Mouse (Mus musculus): ENCODE measurements around the gene Atg4a-ps. TPM values are rescaled to one million over a fixed set of nuclear protein-coding genes. Genes with fewer than 3 reads are reported as not detected.

Atg4a-ps gene
- total and polyA plus RNA-seq, 3 experiments, result 1.1 to 1.3 TPM; not detected in 1

- ATAC-seq (ENCODE audit: extremely low read depth, insufficient number of reproducible peaks, low FRiP score, poor library complexity, severe bottlenecking) (no peak), DNase-seq (ENCODE audit: low spot score) (no peak)
- TF ChIP-seq GATA2 (IDR thresholded peaks at IDR 0.05; ENCODE audit: borderline replicate concordance, low read depth, low read length) (no peak), POLR2AphosphoS5 (IDR thresholded peaks at IDR 0.05; ENCODE audit: insufficient replicate concordance, low read depth, low read length) (no peak), CTCF (IDR thresholded peaks at IDR 0.05; ENCODE audit: low read depth, low read length) (no peak), GATA1 (IDR thresholded peaks at IDR 0.05; ENCODE audit: borderline replicate concordance, low read length) (no peak), TAL1 (conservative IDR thresholded peaks at IDR 0.05; ENCODE audit: low read depth, low read length) (no peak)
- no peaks in the 10 kb centered on the region for H3K9me3 ChIP-seq (replicated peaks)
- H3K27me3 ChIP-seq (ENCODE audit: insufficient read depth, low read length), result no peaks in the 10 kb centered on the region
- H3K4me1 ChIP-seq (ENCODE audit: insufficient read depth, low read depth, low read length), result no peaks in the 10 kb centered on the region
- H3K4me3 ChIP-seq (ENCODE audit: low read depth, low read length), result no peak overlapping the region
- no peaks in the 10 kb centered on the region for H3K36me3 ChIP-seq (replicated peaks)
Measured at GRCm38 (mm10) chr3:103640226-103640803, 5.6 kb downstream of the Atg4a-ps start.

- Histone ChIP-seq H3K9me3 (replicated peaks) (no peaks in the 10 kb centered on the region), H3K4me1 (ENCODE audit: insufficient read depth, low read depth, low read length) (no peaks in the 10 kb centered on the region), H3K36me3 (replicated peaks) (no peaks in the 10 kb centered on the region), H3K27me3 (ENCODE audit: insufficient read depth, low read length) (no peaks in the 10 kb centered on the region; the same call in 1 of the 2 replicates), H3K4me3 (ENCODE audit: low read depth, low read length) (no peak overlapping the region)
- DNase-seq (ENCODE audit: low spot score) (no peak), ATAC-seq (ENCODE audit: extremely low read depth, insufficient number of reproducible peaks, low FRiP score, poor library complexity, severe bottlenecking) (no peak)
- TF ChIP-seq GATA2 (IDR thresholded peaks at IDR 0.05; ENCODE audit: borderline replicate concordance, low read depth, low read length) (no peak), CTCF (IDR thresholded peaks at IDR 0.05; ENCODE audit: low read depth, low read length) (no peak), GATA1 (IDR thresholded peaks at IDR 0.05; ENCODE audit: borderline replicate concordance, low read length) (no peak)
Measured at GRCm38 (mm10) chr3:103637641-103638040, 8.2 kb downstream of the Atg4a-ps start.

- Histone ChIP-seq H3K27me3 (ENCODE audit: insufficient read depth, low read length) (peaks cover 10% of the 10 kb centered on the region; the same call in 1 of the 2 replicates), H3K36me3 (replicated peaks) (no peaks in the 10 kb centered on the region), H3K4me3 (ENCODE audit: low read depth, low read length) (no peak overlapping the region), H3K4me1 (ENCODE audit: insufficient read depth, low read depth, low read length) (no peaks in the 10 kb centered on the region), H3K9me3 (replicated peaks) (no peaks in the 10 kb centered on the region)
- DNase-seq (ENCODE audit: low spot score) (no peak), ATAC-seq (ENCODE audit: extremely low read depth, insufficient number of reproducible peaks, low FRiP score, poor library complexity, severe bottlenecking) (no peak)
- TF ChIP-seq GATA1 (IDR thresholded peaks at IDR 0.05; ENCODE audit: borderline replicate concordance, low read length) (no peak), GATA2 (IDR thresholded peaks at IDR 0.05; ENCODE audit: borderline replicate concordance, low read depth, low read length) (no peak), TAL1 (conservative IDR thresholded peaks at IDR 0.05; ENCODE audit: low read depth, low read length) (no peak)
Measured at GRCm38 (mm10) chr3:103634256-103634655, 11.6 kb downstream of the Atg4a-ps start.

- Histone ChIP-seq H3K9me3 (replicated peaks) (no peaks in the 10 kb centered on the region), H3K4me3 (ENCODE audit: low read depth, low read length) (no peak overlapping the region), H3K36me3 (replicated peaks) (no peaks in the 10 kb centered on the region), H3K4me1 (ENCODE audit: insufficient read depth, low read depth, low read length) (no peaks in the 10 kb centered on the region), H3K27me3 (ENCODE audit: insufficient read depth, low read length) (peaks cover 10% of the 10 kb centered on the region; the same call in 1 of the 2 replicates)
- TF ChIP-seq GATA1 (IDR thresholded peaks at IDR 0.05; ENCODE audit: borderline replicate concordance, low read length) (no peak), GATA2 (IDR thresholded peaks at IDR 0.05; ENCODE audit: borderline replicate concordance, low read depth, low read length) (no peak), CTCF (IDR thresholded peaks at IDR 0.05; ENCODE audit: low read depth, low read length) (no peak), POLR2AphosphoS5 (IDR thresholded peaks at IDR 0.05; ENCODE audit: insufficient replicate concordance, low read depth, low read length) (no peak), TAL1 (conservative IDR thresholded peaks at IDR 0.05; ENCODE audit: low read depth, low read length) (no peak)
- no peak for DNase-seq (ENCODE audit: low spot score)
- no peak for ATAC-seq (ENCODE audit: extremely low read depth, insufficient number of reproducible peaks, low FRiP score, poor library complexity, severe bottlenecking)
Measured at GRCm38 (mm10) chr3:103633831-103634230, 12.0 kb downstream of the Atg4a-ps start.

- ATAC-seq (ENCODE audit: extremely low read depth, insufficient number of reproducible peaks, low FRiP score, poor library complexity, severe bottlenecking) (no peak), DNase-seq (ENCODE audit: low spot score) (no peak)
- H3K36me3 ChIP-seq (replicated peaks), result no peaks in the 10 kb centered on the region
- TF ChIP-seq CTCF (IDR thresholded peaks at IDR 0.05; ENCODE audit: low read depth, low read length), result no peak
- TF ChIP-seq GATA1 (IDR thresholded peaks at IDR 0.05; ENCODE audit: borderline replicate concordance, low read length), result no peak
- no peak for TF ChIP-seq TAL1 (conservative IDR thresholded peaks at IDR 0.05; ENCODE audit: low read depth, low read length)
- no peak for TF ChIP-seq GATA2 (IDR thresholded peaks at IDR 0.05; ENCODE audit: borderline replicate concordance, low read depth, low read length)
- TF ChIP-seq POLR2AphosphoS5 (IDR thresholded peaks at IDR 0.05; ENCODE audit: insufficient replicate concordance, low read depth, low read length), result no peak
- H3K4me1 ChIP-seq (ENCODE audit: insufficient read depth, low read depth, low read length), result no peaks in the 10 kb centered on the region
- H3K4me3 ChIP-seq (ENCODE audit: low read depth, low read length), result no peak overlapping the region
- no peaks in the 10 kb centered on the region for H3K9me3 ChIP-seq (replicated peaks)
- H3K27me3 ChIP-seq (ENCODE audit: insufficient read depth, low read length), result peaks cover 10% of the 10 kb centered on the region; the same call in 1 of the 2 replicates
Measured at GRCm38 (mm10) chr3:103633124-103633523, 12.7 kb downstream of the Atg4a-ps start.

GRCm38 (mm10) chr3:103627661-103628060, 18.2 kb downstream of the Atg4a-ps start:
- DNase-seq (ENCODE audit: low spot score), result no peak
- no peak for ATAC-seq (ENCODE audit: extremely low read depth, insufficient number of reproducible peaks, low FRiP score, poor library complexity, severe bottlenecking)
- no peaks in the 10 kb centered on the region for H3K36me3 ChIP-seq (replicated peaks)
- H3K27me3 ChIP-seq (ENCODE audit: insufficient read depth, low read length), result peaks cover 10% of the 10 kb centered on the region; the same call in 1 of the 2 replicates
- H3K4me3 ChIP-seq (ENCODE audit: low read depth, low read length), result no peak overlapping the region
- TF ChIP-seq POLR2AphosphoS5 (IDR thresholded peaks at IDR 0.05; ENCODE audit: insufficient replicate concordance, low read depth, low read length) (no peak), TAL1 (conservative IDR thresholded peaks at IDR 0.05; ENCODE audit: low read depth, low read length) (no peak), GATA1 (IDR thresholded peaks at IDR 0.05; ENCODE audit: borderline replicate concordance, low read length) (no peak), CTCF (IDR thresholded peaks at IDR 0.05; ENCODE audit: low read depth, low read length) (no peak), GATA2 (IDR thresholded peaks at IDR 0.05; ENCODE audit: borderline replicate concordance, low read depth, low read length) (no peak)
- no peaks in the 10 kb centered on the region for H3K9me3 ChIP-seq (replicated peaks)
- no peaks in the 10 kb centered on the region for H3K4me1 ChIP-seq (ENCODE audit: insufficient read depth, low read depth, low read length)

Measured in G1E (cell line).